Mouse (Mus musculus) CH12.LX (cell line): ENCODE results near the gene Tyk2. TPM values are rescaled to one million over a fixed set of nuclear protein-coding genes. Genes with fewer than 3 reads are reported as not detected.
A peak's percentile ranks its signal among the peaks of the same experiment; 100 is the strongest.

Experiments
- DNase-seq: peaks from one replicate; pipeline ENCODE4 v3.0.0-alpha.2; 2013; ENCODE audit errors: extremely low read depth
- H3K27ac ChIP-seq: 2 replicates; pipeline ENCODE4 v1.5.1; 2012; ENCODE audit warnings: low read depth, mild to moderate bottlenecking, control low read depth, moderate library complexity; ENCODE audit not compliant: insufficient read depth
- H3K27me3 ChIP-seq: replicated peaks from 2 replicates; pipeline ENCODE3; 2012; ENCODE audit warnings: inconsistent platforms
- H3K36me3 ChIP-seq, 2 experiments: replicated peaks in 1 of 2; 2 replicates each; pipeline versions ENCODE3 to v1.6.1; 2012; ENCODE audit warnings: inconsistent platforms in 1 of 2, low read length in 1 of 2, mild to moderate bottlenecking in 1 of 2, mixed read lengths in 1 of 2, moderate library complexity in 1 of 2; ENCODE audit not compliant: control insufficient read depth in 1 of 2, insufficient read depth in 1 of 2
- H3K4me1 ChIP-seq, 2 experiments: 2 replicates each; pipeline ENCODE4 v1.6.1; 2012; ENCODE audit warnings: inconsistent platforms in 1 of 2, moderate library complexity in 1 of 2; ENCODE audit not compliant: insufficient read depth in 2 of 2, control insufficient read depth in 1 of 2
- H3K4me2 ChIP-seq: 2 replicates; pipeline ENCODE4 v1.6.1; 2012; ENCODE audit warnings: low read depth, mild to moderate bottlenecking, control low read depth; ENCODE audit not compliant: poor library complexity, insufficient read depth, severe bottlenecking
- H3K4me3 ChIP-seq, 3 experiments: fragments of 150-350 bp in 1 of 3; sonication (generic) in 1 of 3; replicated peaks in 1 of 3; 2 replicates each; pipeline versions ENCODE3 to v1.5.1; 2011 to 2012; ENCODE audit warnings: low read depth in 2 of 3, low read length in 2 of 3, mild to moderate bottlenecking in 2 of 3, moderate library complexity in 2 of 3, control low read depth in 1 of 3, improper control_type of control experiment in 1 of 3, inconsistent platforms in 1 of 3, mixed read lengths in 1 of 3; ENCODE audit not compliant: poor library complexity in 1 of 3
- H3K79me2 ChIP-seq: replicated peaks from 2 replicates; pipeline ENCODE4 v1.6.1; 2012; ENCODE audit warnings: mild to moderate bottlenecking, moderate library complexity; ENCODE audit not compliant: control insufficient read depth, poor library complexity, insufficient read depth, severe bottlenecking; ENCODE audit errors: extremely low read depth
- H3K9ac ChIP-seq: 2 replicates; pipeline ENCODE4 v1.6.1; 2012; ENCODE audit warnings: low read depth, mild to moderate bottlenecking, control low read depth, moderate library complexity; ENCODE audit not compliant: insufficient read depth
- H3K9me3 ChIP-seq: replicated peaks from 2 replicates; pipeline ENCODE3; 2012; ENCODE audit warnings: low read length, inconsistent platforms, mixed read lengths
- BHLHE40 ChIP-seq: IDR thresholded peaks from 2 replicates; pipeline ENCODE4 v1.6.1; 2011; ENCODE audit warnings: mild to moderate bottlenecking, low read depth, low read length, improper control_type of control experiment
- CHD1 ChIP-seq: IDR thresholded peaks from 2 replicates; pipeline ENCODE4 v1.6.1; 2012; ENCODE audit warnings: low read depth, low read length, improper control_type of control experiment, inconsistent platforms
- CHD2 ChIP-seq: IDR thresholded peaks from 2 replicates; pipeline ENCODE4 v1.6.1; 2011; ENCODE audit warnings: low read length, improper control_type of control experiment
- CTCF ChIP-seq, 2 experiments: IDR thresholded peaks in 1 of 2; conservative IDR thresholded peaks in 1 of 2; 2 replicates each; pipeline ENCODE4 v1.5.1; 2011 to 2012; ENCODE audit warnings: low read depth in 2 of 2, low read length in 2 of 2, improper control_type of control experiment in 1 of 2, inconsistent platforms in 1 of 2, mild to moderate bottlenecking in 1 of 2, moderate library complexity in 1 of 2
- E2F4 ChIP-seq: IDR thresholded peaks from 2 replicates; pipeline ENCODE4 v1.6.1; 2011; ENCODE audit warnings: low read depth, low read length, improper control_type of control experiment; ENCODE audit not compliant: insufficient replicate concordance
- ELF1 ChIP-seq: IDR thresholded peaks from 2 replicates; pipeline ENCODE4 v1.6.1; 2014; ENCODE audit warnings: low read depth, mild to moderate bottlenecking, inconsistent platforms, low read length, improper control_type of control experiment
- EP300 ChIP-seq: IDR thresholded peaks from 2 replicates; pipeline ENCODE4 v1.6.1; 2011; ENCODE audit warnings: low read length, improper control_type of control experiment
- GABPA ChIP-seq: IDR thresholded peaks from 2 replicates; pipeline ENCODE4 v1.6.1; 2012; ENCODE audit warnings: low read depth, low read length, improper control_type of control experiment, inconsistent platforms; ENCODE audit not compliant: insufficient replicate concordance
- IRF4 ChIP-seq: IDR thresholded peaks from 2 replicates; pipeline ENCODE4 v1.6.1; 2014; ENCODE audit warnings: low read depth, mild to moderate bottlenecking, inconsistent platforms, low read length, improper control_type of control experiment
- JUN ChIP-seq: IDR thresholded peaks from 2 replicates; pipeline ENCODE4 v1.6.1; 2011; ENCODE audit warnings: low read depth, mild to moderate bottlenecking, low read length, improper control_type of control experiment, moderate library complexity; ENCODE audit not compliant: insufficient read depth
- KAT2A ChIP-seq: IDR thresholded peaks from 2 replicates; pipeline ENCODE4 v1.6.1; 2012; ENCODE audit warnings: low read length, improper control_type of control experiment, inconsistent platforms; ENCODE audit not compliant: insufficient replicate concordance
- MAFK ChIP-seq: IDR thresholded peaks from 2 replicates; pipeline ENCODE4 v1.6.1; 2011; ENCODE audit warnings: low read length, improper control_type of control experiment; ENCODE audit not compliant: insufficient replicate concordance
- MAX ChIP-seq: IDR thresholded peaks from 2 replicates; pipeline ENCODE4 v1.6.1; 2011; ENCODE audit warnings: low read length, improper control_type of control experiment
- MAZ ChIP-seq: IDR thresholded peaks from 2 replicates; pipeline ENCODE4 v1.6.1; 2012; ENCODE audit warnings: low read depth, mild to moderate bottlenecking, inconsistent platforms, low read length, improper control_type of control experiment, moderate library complexity
- MEF2A ChIP-seq: IDR thresholded peaks from 2 replicates; pipeline ENCODE4 v1.6.1; 2014; ENCODE audit warnings: low read depth, mild to moderate bottlenecking, inconsistent platforms, low read length, improper control_type of control experiment, borderline replicate concordance
- MXI1 ChIP-seq: IDR thresholded peaks from 2 replicates; pipeline ENCODE4 v1.6.1; 2011; ENCODE audit warnings: mild to moderate bottlenecking, low read depth, low read length, improper control_type of control experiment
- MYC ChIP-seq: IDR thresholded peaks from 2 replicates; pipeline ENCODE4 v1.6.1; 2011; ENCODE audit warnings: low read depth, mild to moderate bottlenecking, improper control_type of control experiment, low read length
- NELFE ChIP-seq: IDR thresholded peaks from 2 replicates; pipeline ENCODE4 v1.6.1; 2011; ENCODE audit warnings: low read depth, low read length, improper control_type of control experiment
- NRF1 ChIP-seq: IDR thresholded peaks from 2 replicates; pipeline ENCODE4 v1.6.1; 2014; ENCODE audit warnings: low read depth, mild to moderate bottlenecking, inconsistent platforms, low read length, improper control_type of control experiment, moderate library complexity
- PAX5 ChIP-seq: IDR thresholded peaks from 2 replicates; pipeline ENCODE4 v1.6.1; 2012; ENCODE audit warnings: low read length, inconsistent platforms, mixed read lengths
- RAD21 ChIP-seq: IDR thresholded peaks from 2 replicates; pipeline ENCODE4 v1.6.1; 2011; ENCODE audit warnings: low read depth, mild to moderate bottlenecking, low read length, improper control_type of control experiment, moderate library complexity
- RCOR1 ChIP-seq: conservative IDR thresholded peaks from 2 replicates; pipeline ENCODE4 v1.6.1; 2012; ENCODE audit warnings: low read depth, mild to moderate bottlenecking, inconsistent platforms, low read length, improper control_type of control experiment
- SIN3A ChIP-seq: IDR thresholded peaks from 2 replicates; pipeline ENCODE4 v1.6.1; 2012; ENCODE audit warnings: low read length, improper control_type of control experiment, inconsistent platforms
- TCF12 ChIP-seq: IDR thresholded peaks from 2 replicates; pipeline ENCODE4 v1.6.1; 2014; ENCODE audit warnings: low read depth, mild to moderate bottlenecking, inconsistent platforms, low read length, improper control_type of control experiment
- UBTF ChIP-seq: IDR thresholded peaks from 2 replicates; pipeline ENCODE4 v1.6.1; 2012; ENCODE audit warnings: low read depth, mild to moderate bottlenecking, inconsistent platforms, low read length, improper control_type of control experiment, moderate library complexity
- ZC3H11A ChIP-seq: IDR thresholded peaks from 2 replicates; pipeline ENCODE4 v1.6.1; 2012; ENCODE audit warnings: low read depth, mild to moderate bottlenecking, inconsistent platforms, low read length, improper control_type of control experiment
- ZMIZ1 ChIP-seq: IDR thresholded peaks from 2 replicates; pipeline ENCODE4 v1.6.1; 2012; ENCODE audit warnings: low read depth, mild to moderate bottlenecking, inconsistent platforms, low read length, improper control_type of control experiment
- ZNF384 ChIP-seq: IDR thresholded peaks from 2 replicates; pipeline ENCODE4 v1.6.1; 2012; ENCODE audit warnings: low read depth, low read length, improper control_type of control experiment, inconsistent platforms
- dilution Hi-C: fragments of 300-500 bp; cut with MboI; formaldehyde crosslinking; loops from 2 replicates; pipeline ENCODE4 v1.14.3; 2020; ENCODE audit warnings: low sequenced_read_pairs; ENCODE audit not compliant: extremely low pct_unique_long_range_greater_than_20kb, extremely low pct_ligation_motif_present
- in situ Hi-C: fragments of 300-500 bp; cut with MboI; formaldehyde crosslinking; loops from 3 replicates; pipeline ENCODE4 v1.14.3; 2019; ENCODE audit warnings: low sequenced_read_pairs, low pct_ligation_motif_present, low pct_unique_long_range_greater_than_20kb, mixed read lengths
- polyA plus RNA-seq: library from polyadenylated mRNA; unstranded; fragments of >175 nt; gene quantifications from 2 replicates; pipeline ENCODE4 v1.2.1, GENCODE M21; 2012; ENCODE audit warnings: low read depth; ENCODE audit not compliant: insufficient read length
- total RNA-seq, 2 experiments: library from RNA; depleted of rRNA; stranded (reverse); fragments of 300-350 nt in 1 of 2; fragments of >200 nt in 1 of 2; gene quantifications; 2 replicates each; pipeline ENCODE4 v1.2.3; 2012 to 2014

The Tyk2 gene
- total and polyA plus RNA-seq, 3 experiments = 40.6 to 80.0 (median 49.6) TPM

DNA sequence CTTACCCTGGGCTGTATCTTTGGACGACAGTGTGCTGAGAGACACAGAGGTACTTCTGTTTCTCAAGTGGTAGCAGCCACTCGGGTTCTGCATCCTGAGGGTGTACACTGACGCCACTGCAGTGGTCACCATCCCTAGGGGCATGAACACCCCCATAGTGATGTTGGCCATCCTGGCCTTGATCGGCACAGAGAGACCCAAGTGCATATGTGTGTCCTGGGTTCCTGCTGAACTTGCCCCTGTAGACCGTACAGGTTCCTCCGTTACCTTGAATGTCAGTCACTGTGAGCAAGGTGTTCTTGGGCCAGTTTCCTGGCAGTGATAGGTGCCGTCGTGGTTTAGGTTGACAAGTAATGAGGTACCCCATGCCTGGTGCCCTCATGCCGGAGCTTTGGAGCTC lies 37.6 kb downstream of the Tyk2 start:
- Histone ChIP-seq H3K4me3 (no peak overlapping the region), H3K79me2 (peaks cover 30% of the 10 kb centered on the region), H3K27ac (no peak overlapping the region), H3K4me2 (no peak overlapping the region), H3K9me3 (no peaks in the 10 kb centered on the region), H3K36me3 (peaks cover 27 to 44% of the 10 kb centered on the region in 2 experiments), H3K27me3 (no peaks in the 10 kb centered on the region), H3K9ac (no peak overlapping the region), H3K4me1 (peaks cover 16 to 46% of the 10 kb centered on the region in 2 experiments)
- in situ Hi-C loops (loop anchor here (5.0 kb wide), 1 partner anchor 39 kb away; the partner anchor contains the start of gene Tyk2), dilution Hi-C loops (no loop called here)
- TF ChIP-seq ZNF384 (no peak), CHD2 (no peak), CTCF (conservative IDR thresholded peaks at IDR 0.05 in 1 of 2, IDR thresholded peaks at IDR 0.05 in 1 of 2; ENCODE audit: low read depth in 2 of 2, low read length in 2 of 2) (no peak), EP300 (no peak), MEF2A (no peak), UBTF (no peak), JUN (no peak), ZMIZ1 (no peak), ELF1 (no peak), MAFK (no peak), PAX5 (no peak), ZC3H11A (no peak)
- no peak for DNase-seq

DNA sequence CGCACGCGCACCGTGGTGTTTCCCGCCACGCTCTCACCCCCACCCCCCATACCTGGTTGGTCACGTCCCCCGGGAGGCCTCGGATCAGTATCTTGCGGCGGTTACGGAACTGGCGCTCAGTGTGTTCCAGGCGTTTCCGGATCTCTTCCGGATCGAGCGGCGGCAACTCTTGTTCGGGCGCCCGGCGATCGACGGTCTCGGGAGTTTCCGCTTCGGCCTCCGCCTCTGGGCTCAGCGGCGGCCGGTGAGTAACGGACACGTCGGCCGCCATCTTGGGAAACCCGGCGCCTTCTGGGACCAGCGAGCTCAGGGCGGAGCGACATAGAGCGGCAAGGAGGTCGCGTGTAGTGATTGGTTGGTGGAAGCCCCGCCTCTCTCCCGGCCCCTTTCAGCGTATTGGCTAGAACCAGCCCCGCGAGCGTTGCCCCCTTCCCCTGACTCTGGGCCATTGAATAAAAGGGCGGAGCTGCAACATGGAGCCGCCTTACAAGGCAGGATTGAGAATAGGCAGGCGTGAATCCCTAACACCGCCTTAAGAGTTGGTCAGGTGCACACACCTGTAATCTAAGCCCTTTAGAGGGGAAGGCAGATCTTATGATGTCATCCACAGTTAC lies 39.2 kb downstream of the Tyk2 start, which contains the start of the genes Gm38431 and Raver1:
Gene Gm38431, minus strand, starts transcription at position 291 of the 614 bp plus-strand sequence.
Gene Raver1, minus strand, starts transcription at position 302 of the 614 bp plus-strand sequence.
- peak within 1 kb of the TSS; percentile 95 for H3K27ac ChIP-seq
- peak within 1 kb of the TSS; percentile 78 to 92 (median 85) for H3K4me3 ChIP-seq
- peak within 1 kb of the TSS; percentile 96 for H3K9ac ChIP-seq
- peak; percentile 99 for DNase-seq
- H3K36me3 ChIP-seq = peaks cover 42 to 60% of the 10 kb centered on the region in 2 experiments
- in situ Hi-C loops (loop anchor here (5.0 kb wide), 1 partner anchor 40 kb away; the partner anchor contains the start of gene Tyk2), dilution Hi-C loops (no loop called here)
- H3K4me2 ChIP-seq = peak within 1 kb of the TSS; percentile 63
- no peaks in the 10 kb centered on the region for H3K9me3 ChIP-seq
- no peaks in the 10 kb centered on the region for H3K27me3 ChIP-seq
- H3K79me2 ChIP-seq = peaks cover 45% of the 10 kb centered on the region
- peaks cover 9 to 40% of the 10 kb centered on the region in 2 experiments for H3K4me1 ChIP-seq
- peak; percentile 77 for TF ChIP-seq BHLHE40
- peak; percentile 39; the same call in 1 of the 2 replicates for TF ChIP-seq KAT2A
- TF ChIP-seq MXI1 = peak; percentile 52
- no peak for TF ChIP-seq RAD21
- no peak for TF ChIP-seq JUN
- TF ChIP-seq MAZ = peak; percentile 85; the same call in 1 of the 2 replicates
- TF ChIP-seq UBTF = no peak
- no peak for TF ChIP-seq PAX5
- TF ChIP-seq MYC = peak; percentile 54; the same call in 1 of the 2 replicates
- peak; percentile 25; the same call in 1 of the 2 replicates for TF ChIP-seq MAX
- TF ChIP-seq MAFK = no peak
- no peak; the same call in 1 of the 2 replicates for TF ChIP-seq CHD1
- TF ChIP-seq SIN3A = peak; percentile 60
- TF ChIP-seq CHD2 = peak; percentile 81
- TF ChIP-seq GABPA = no peak
- no peak; the same call in 1 of the 2 replicates for TF ChIP-seq RCOR1
- 0 out of 2 replicates have a peak, but pooled peaks have one; percentile 41 for TF ChIP-seq IRF4
- TF ChIP-seq ZC3H11A = no peak
- peak; percentile 89; the same call in 1 of the 2 replicates for TF ChIP-seq NRF1
- peak; percentile 91 for TF ChIP-seq TCF12
- no peak for TF ChIP-seq CTCF (conservative IDR thresholded peaks at IDR 0.05 in 1 of 2, IDR thresholded peaks at IDR 0.05 in 1 of 2; ENCODE audit: low read depth in 2 of 2, low read length in 2 of 2)
- TF ChIP-seq NELFE = peak; percentile 98
- peak; percentile 81 for TF ChIP-seq ELF1
- TF ChIP-seq E2F4 = peak; percentile 81; the same call in 1 of the 2 replicates
- TF ChIP-seq MEF2A = peak; percentile 33
- peak; percentile 91 for TF ChIP-seq ZMIZ1
